Mouse (Mus musculus): ENCODE results near the gene Sergef.

DNA sequence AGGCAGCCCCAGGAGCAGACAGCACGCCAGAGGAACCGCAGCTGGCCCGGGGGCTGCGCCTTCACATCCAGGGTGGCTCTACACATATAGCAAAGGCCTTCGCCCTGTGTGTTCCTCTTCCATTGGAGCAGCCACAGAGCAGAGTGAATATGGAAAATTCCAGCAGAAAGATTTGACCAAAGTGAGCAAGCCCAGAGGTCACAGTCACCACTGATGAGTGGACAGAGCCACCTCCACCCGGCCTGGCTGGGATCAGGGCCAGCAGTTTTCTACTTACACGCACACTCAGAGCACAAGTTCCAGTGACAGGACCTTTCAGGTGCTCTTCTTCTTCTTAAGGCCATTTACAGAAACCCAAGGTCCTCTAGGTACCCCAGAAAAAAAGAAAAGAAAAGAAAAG, 83.9 kb downstream of the Sergef start:
- TF ChIP-seq POLR2A (IDR thresholded peaks at IDR 0.05; ENCODE audit: insufficient read depth, low read depth, low read length) (no peak), CTCF (IDR thresholded peaks at IDR 0.05) (no peak)
